Mouse (Mus musculus) MEL (cell line): ENCODE measurements around the gene Cebpzos. TPM values are rescaled to one million over a fixed set of nuclear protein-coding genes. Genes with fewer than 3 reads are reported as not detected.

Experiments
- DNase-seq: peaks from one replicate; pipeline ENCODE4 v3.0.0; 2011; ENCODE audit warnings: low read depth, low spot score
- H3K27ac ChIP-seq: 2 replicates; pipeline ENCODE4 v1.5.1; 2012; ENCODE audit warnings: low read depth, mild to moderate bottlenecking, control low read depth, low read length, moderate library complexity; ENCODE audit not compliant: control insufficient read depth
- H3K27me3 ChIP-seq, 2 experiments: fragments of 150-350 bp in 1 of 2; sonication (generic) in 1 of 2; 2 replicates each; pipeline ENCODE4 v1.6.1; 2012; ENCODE audit warnings: low read length in 2 of 2, mild to moderate bottlenecking in 2 of 2, improper control_type of control experiment in 1 of 2, moderate library complexity in 1 of 2; ENCODE audit not compliant: insufficient read depth in 2 of 2, control insufficient read depth in 1 of 2
- H3K36me3 ChIP-seq, 2 experiments: 2 replicates each; pipeline ENCODE4 v1.6.1; 2012 to 2014; ENCODE audit warnings: low read length in 2 of 2, improper control_type of control experiment in 1 of 2, inconsistent platforms in 1 of 2, mild to moderate bottlenecking in 1 of 2; ENCODE audit not compliant: insufficient read depth in 2 of 2, control insufficient read depth in 1 of 2
- H3K4me1 ChIP-seq, 2 experiments: fragments of 150-350 bp in 1 of 2; sonication (generic) in 1 of 2; 2 replicates each; pipeline ENCODE4 v1.6.1; 2012; ENCODE audit warnings: low read length in 2 of 2, improper control_type of control experiment in 1 of 2, mild to moderate bottlenecking in 1 of 2; ENCODE audit not compliant: insufficient read depth in 2 of 2, control insufficient read depth in 1 of 2
- H3K4me3 ChIP-seq, 2 experiments: fragments of 150-350 bp in 1 of 2; sonication (generic) in 1 of 2; 2 replicates each; pipeline ENCODE4 v1.5.1; 2012; ENCODE audit warnings: low read depth in 2 of 2, low read length in 2 of 2, mild to moderate bottlenecking in 2 of 2, moderate library complexity in 2 of 2, control low read depth in 1 of 2, improper control_type of control experiment in 1 of 2; ENCODE audit not compliant: control insufficient read depth in 1 of 2, insufficient read depth in 1 of 2
- H3K79me2 ChIP-seq: 2 replicates; pipeline ENCODE4 v1.6.1; 2012; ENCODE audit warnings: mild to moderate bottlenecking, low read length, moderate library complexity; ENCODE audit not compliant: control insufficient read depth, poor library complexity, insufficient read depth
- H3K9ac ChIP-seq: 2 replicates; pipeline ENCODE4 v1.6.1; 2012; ENCODE audit warnings: low read depth, mild to moderate bottlenecking, control low read depth, low read length, moderate library complexity; ENCODE audit not compliant: control insufficient read depth, poor library complexity, severe bottlenecking
- H3K9me3 ChIP-seq: fragments of 150-350 bp; sonication (generic); replicated peaks from 2 replicates; pipeline ENCODE4 v1.6.1; 2012; ENCODE audit warnings: mild to moderate bottlenecking, low read length, improper control_type of control experiment, moderate library complexity; ENCODE audit not compliant: insufficient read depth
- BHLHE40 ChIP-seq: IDR thresholded peaks from 2 replicates; pipeline ENCODE4 v1.6.1; 2012; ENCODE audit warnings: low read depth, mild to moderate bottlenecking, inconsistent platforms, low read length, improper control_type of control experiment, borderline replicate concordance
- CHD1 ChIP-seq: IDR thresholded peaks from 2 replicates; pipeline ENCODE4 v1.6.1; 2012; ENCODE audit warnings: low read depth, mild to moderate bottlenecking, inconsistent platforms, low read length, improper control_type of control experiment
- CTCF ChIP-seq, 3 experiments: IDR thresholded peaks in 2 of 3; conservative IDR thresholded peaks in 1 of 3; 2 replicates each; pipeline ENCODE4 v1.5.1; 2011 to 2012; ENCODE audit warnings: low read length in 3 of 3, low read depth in 2 of 3, mild to moderate bottlenecking in 2 of 3, improper control_type of control experiment in 1 of 3, inconsistent platforms in 1 of 3, mixed read lengths in 1 of 3, moderate library complexity in 1 of 3; ENCODE audit not compliant: control insufficient read depth in 1 of 3, insufficient read depth in 1 of 3, poor library complexity in 1 of 3, severe bottlenecking in 1 of 3
- E2F4 ChIP-seq: IDR thresholded peaks from 2 replicates; pipeline ENCODE4 v1.6.1; 2011; ENCODE audit warnings: low read depth, low read length, improper control_type of control experiment, borderline replicate concordance
- EP300 ChIP-seq, 2 experiments: IDR thresholded peaks; 2 replicates each; pipeline ENCODE4 v1.6.1; 2011; ENCODE audit warnings: improper control_type of control experiment in 2 of 2, low read length in 2 of 2, low read depth in 1 of 2, mild to moderate bottlenecking in 1 of 2
- ETS1 ChIP-seq: IDR thresholded peaks from 2 replicates; pipeline ENCODE4 v1.6.1; 2012; ENCODE audit warnings: low read depth, mild to moderate bottlenecking, inconsistent platforms, low read length, improper control_type of control experiment, moderate library complexity
- HCFC1 ChIP-seq: IDR thresholded peaks from 2 replicates; pipeline ENCODE4 v1.6.1; 2012; ENCODE audit warnings: low read depth, mild to moderate bottlenecking, inconsistent platforms, low read length, improper control_type of control experiment, moderate library complexity
- KAT2A ChIP-seq: conservative IDR thresholded peaks from 2 replicates; pipeline ENCODE4 v1.6.1; 2012; ENCODE audit warnings: low read depth, low read length, improper control_type of control experiment, inconsistent platforms
- MAX ChIP-seq: IDR thresholded peaks from 2 replicates; pipeline ENCODE4 v1.6.1; 2011; ENCODE audit warnings: low read length, improper control_type of control experiment
- MEF2A ChIP-seq: IDR thresholded peaks from 2 replicates; pipeline ENCODE4 v1.6.1; 2014; ENCODE audit warnings: low read depth, mild to moderate bottlenecking, inconsistent platforms, low read length, improper control_type of control experiment; ENCODE audit not compliant: poor library complexity, insufficient replicate concordance, severe bottlenecking; ENCODE audit errors: extremely low read depth
- MYC ChIP-seq: IDR thresholded peaks from 2 replicates; pipeline ENCODE4 v1.6.1; 2011; ENCODE audit warnings: low read depth, mild to moderate bottlenecking, low read length, improper control_type of control experiment, moderate library complexity
- NRF1 ChIP-seq: IDR thresholded peaks from 2 replicates; pipeline ENCODE4 v1.6.1; 2014; ENCODE audit warnings: low read depth, mild to moderate bottlenecking, inconsistent platforms, low read length, improper control_type of control experiment, moderate library complexity; ENCODE audit not compliant: poor library complexity, insufficient read depth, severe bottlenecking
- SIN3A ChIP-seq: IDR thresholded peaks from 2 replicates; pipeline ENCODE4 v1.6.1; 2012; ENCODE audit warnings: low read length, improper control_type of control experiment, inconsistent platforms
- TAL1 ChIP-seq: IDR thresholded peaks from 2 replicates; pipeline ENCODE4 v1.6.1; 2012; ENCODE audit warnings: mild to moderate bottlenecking, inconsistent platforms, low read length, moderate library complexity, mixed read lengths
- TBP ChIP-seq: IDR thresholded peaks from 2 replicates; pipeline ENCODE4 v1.8.0; 2011; ENCODE audit warnings: low read depth, low read length, improper control_type of control experiment
- TCF12 ChIP-seq: IDR thresholded peaks from 2 replicates; pipeline ENCODE4 v1.6.1; 2014; ENCODE audit warnings: low read depth, mild to moderate bottlenecking, inconsistent platforms, low read length, improper control_type of control experiment, moderate library complexity
- UBTF ChIP-seq: IDR thresholded peaks from 2 replicates; pipeline ENCODE4 v1.6.1; 2012; ENCODE audit warnings: low read depth, mild to moderate bottlenecking, inconsistent platforms, low read length, improper control_type of control experiment, moderate library complexity, borderline replicate concordance; ENCODE audit not compliant: insufficient read depth
- USF2 ChIP-seq, 2 experiments: IDR thresholded peaks; 2 replicates each; pipeline ENCODE4 v1.6.1; 2011 to 2012; ENCODE audit warnings: improper control_type of control experiment in 2 of 2, low read length in 2 of 2, borderline replicate concordance in 1 of 2, inconsistent platforms in 1 of 2, low read depth in 1 of 2, mild to moderate bottlenecking in 1 of 2; ENCODE audit not compliant: insufficient read depth in 1 of 2
- ZMIZ1 ChIP-seq: IDR thresholded peaks from 2 replicates; pipeline ENCODE4 v1.6.1; 2012; ENCODE audit warnings: low read depth, mild to moderate bottlenecking, inconsistent platforms, low read length, improper control_type of control experiment, moderate library complexity
- ZNF384 ChIP-seq: IDR thresholded peaks from 2 replicates; pipeline ENCODE4 v1.6.1; 2012; ENCODE audit warnings: low read depth, mild to moderate bottlenecking, inconsistent platforms, low read length, improper control_type of control experiment
- polyA plus RNA-seq, 2 experiments: library from polyadenylated mRNA; stranded (reverse) in 1 of 2; unstranded in 1 of 2; fragments of >175 nt in 1 of 2; fragments of >200 nt in 1 of 2; gene quantifications; 2 replicates each; pipeline versions ENCODE4 v1.2.1 to v1.2.4; 2012; ENCODE audit warnings: low replicate concordance in 2 of 2, low read depth in 1 of 2; ENCODE audit not compliant: insufficient read length in 2 of 2, insufficient read depth in 1 of 2, missing spikeins in 1 of 2
- total RNA-seq: library from RNA; depleted of rRNA; stranded (reverse); fragments of 300-350 nt; gene quantifications from 2 replicates; pipeline ENCODE4 v1.2.3, GENCODE M21; 2012

Cebpzos gene
- total and polyA plus RNA-seq, 3 experiments: 18.9 to 30.2 TPM; not detected in 1

DNA sequence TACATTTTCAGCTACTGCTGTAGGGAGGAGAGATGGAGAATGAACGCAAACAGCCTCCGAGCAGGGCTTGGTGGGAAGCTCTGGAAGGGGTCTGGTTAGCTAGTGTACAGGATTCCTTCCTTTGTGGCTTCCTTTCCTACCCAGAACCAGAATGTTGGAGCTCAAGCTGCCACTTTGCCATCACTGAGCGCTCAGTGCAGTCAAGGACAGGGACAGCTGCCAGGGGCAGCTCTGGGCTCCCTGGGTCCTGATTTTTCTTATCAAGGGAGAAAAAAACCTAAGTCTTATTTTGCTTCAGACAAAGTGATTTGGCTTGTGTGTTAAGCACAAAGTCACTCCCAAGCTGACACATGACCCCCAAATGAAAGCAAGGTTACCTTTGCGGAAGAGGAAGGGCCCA is 27.7 kb upstream of the Cebpzos start:
- H3K79me2 ChIP-seq: no peaks in the 10 kb centered on the region
- H3K27ac ChIP-seq: no peak overlapping the region
- DNase-seq: no peak
- no peaks in the 10 kb centered on the region for H3K27me3 ChIP-seq
- no peaks in the 10 kb centered on the region for H3K4me1 ChIP-seq
- H3K9ac ChIP-seq: no peak overlapping the region
- H3K4me3 ChIP-seq: no peak overlapping the region
- no peak for TF ChIP-seq NRF1
- no peak for TF ChIP-seq ZNF384
- TF ChIP-seq USF2 (IDR thresholded peaks at IDR 0.05; ENCODE audit: borderline replicate concordance in 1 of 2, insufficient read depth in 1 of 2, low read depth in 1 of 2, low read length in 2 of 2): no peak
- no peak for TF ChIP-seq ETS1
- no peak for TF ChIP-seq MAX
- no peak for TF ChIP-seq UBTF
- no peak for TF ChIP-seq E2F4
- no peak for TF ChIP-seq TAL1
- TF ChIP-seq TBP: no peak
- no peak for TF ChIP-seq TCF12
- no peak for TF ChIP-seq CTCF (IDR thresholded peaks at IDR 0.05 in 2 of 3, conservative IDR thresholded peaks at IDR 0.05 in 1 of 3; ENCODE audit: control insufficient read depth in 1 of 3, insufficient read depth in 1 of 3, low read depth in 2 of 3, low read length in 3 of 3, poor library complexity in 1 of 3, severe bottlenecking in 1 of 3)
- TF ChIP-seq EP300 (IDR thresholded peaks at IDR 0.05; ENCODE audit: low read depth in 1 of 2, low read length in 2 of 2): no peak
- TF ChIP-seq MEF2A: no peak
- TF ChIP-seq CHD1: no peak
- no peak for TF ChIP-seq SIN3A
- H3K36me3 ChIP-seq: no peaks in the 10 kb centered on the region
- H3K9me3 ChIP-seq: no peaks in the 10 kb centered on the region

DNA sequence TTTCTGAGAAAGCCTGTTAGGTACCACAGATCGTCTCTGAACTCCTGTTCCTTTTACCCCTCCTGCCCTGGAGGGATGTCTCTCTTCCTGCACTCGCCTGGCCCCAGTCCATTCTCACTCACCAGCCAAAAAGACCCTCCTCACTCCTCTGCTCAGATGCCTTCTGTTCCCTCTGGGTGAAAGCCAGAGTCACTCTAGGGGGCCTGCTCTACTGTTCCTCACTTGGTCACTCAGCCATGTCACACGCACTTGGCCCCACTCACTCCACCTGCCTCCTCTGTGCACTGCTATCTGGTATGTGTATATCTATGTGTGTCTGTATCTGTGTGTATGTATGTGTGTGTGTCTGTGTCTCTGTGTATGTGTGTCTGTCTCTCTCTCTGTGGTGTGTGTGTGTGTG is 27.1 kb upstream of the Cebpzos start:
- no peaks in the 10 kb centered on the region for H3K4me1 ChIP-seq
- H3K36me3 ChIP-seq: no peaks in the 10 kb centered on the region
- DNase-seq: no peak
- no peak for TF ChIP-seq USF2 (IDR thresholded peaks at IDR 0.05; ENCODE audit: borderline replicate concordance in 1 of 2, insufficient read depth in 1 of 2, low read depth in 1 of 2, low read length in 2 of 2)
- no peaks in the 10 kb centered on the region for H3K9me3 ChIP-seq
- H3K79me2 ChIP-seq: no peaks in the 10 kb centered on the region
- no peak overlapping the region for H3K27ac ChIP-seq
- no peak overlapping the region for H3K9ac ChIP-seq
- no peak overlapping the region for H3K4me3 ChIP-seq
- no peaks in the 10 kb centered on the region for H3K27me3 ChIP-seq

DNA sequence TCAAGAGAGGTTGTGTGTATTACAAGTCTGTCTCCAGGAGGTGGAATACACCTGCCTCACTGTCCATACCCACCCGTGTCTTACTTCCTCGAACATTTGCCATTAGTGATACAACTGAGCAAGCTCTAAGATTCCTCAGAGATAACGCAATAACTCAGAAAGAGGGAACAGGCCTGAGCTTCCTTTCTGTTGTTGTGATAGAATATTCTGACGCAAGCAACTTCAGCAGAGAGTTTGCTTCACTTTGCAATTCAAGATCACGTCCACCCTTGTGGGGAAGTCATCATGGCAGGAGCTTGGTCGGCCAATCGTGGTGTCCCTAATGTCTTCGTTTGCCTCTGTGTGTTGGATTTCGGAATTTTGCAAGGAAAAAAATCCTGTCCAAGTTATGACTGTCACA is 25.3 kb upstream of the Cebpzos start:
- H3K27me3 ChIP-seq: no peaks in the 10 kb centered on the region
- no peak for DNase-seq

More for the DNA sequence above, 25.3 kb upstream of the Cebpzos start:
- H3K4me1 ChIP-seq: no peaks in the 10 kb centered on the region
- H3K27ac ChIP-seq: no peak overlapping the region
- no peaks in the 10 kb centered on the region for H3K9me3 ChIP-seq
- H3K79me2 ChIP-seq: no peaks in the 10 kb centered on the region
- H3K9ac ChIP-seq: no peak overlapping the region
- H3K36me3 ChIP-seq: no peaks in the 10 kb centered on the region
- no peak overlapping the region for H3K4me3 ChIP-seq
- no peak for TF ChIP-seq ZMIZ1
- TF ChIP-seq HCFC1: no peak
- TF ChIP-seq EP300 (IDR thresholded peaks at IDR 0.05; ENCODE audit: low read depth in 1 of 2, low read length in 2 of 2): no peak
- TF ChIP-seq KAT2A: no peak
- TF ChIP-seq BHLHE40: no peak
- TF ChIP-seq MYC: no peak
- no peak for TF ChIP-seq TAL1
